Mouse (Mus musculus) ES-Bruce4 (cell line): ENCODE results near the gene Shq1.

ENCODE experiments used
- CTCF ChIP-seq: IDR thresholded peaks from one replicate; pipeline ENCODE4 v1.8.1; 2011; ENCODE audit warnings: low read depth, low read length
- EP300 ChIP-seq: IDR thresholded peaks from 2 replicates; pipeline ENCODE4 v1.6.1; 2011; ENCODE audit warnings: low read depth, low read length; ENCODE audit not compliant: insufficient read depth

DNA sequence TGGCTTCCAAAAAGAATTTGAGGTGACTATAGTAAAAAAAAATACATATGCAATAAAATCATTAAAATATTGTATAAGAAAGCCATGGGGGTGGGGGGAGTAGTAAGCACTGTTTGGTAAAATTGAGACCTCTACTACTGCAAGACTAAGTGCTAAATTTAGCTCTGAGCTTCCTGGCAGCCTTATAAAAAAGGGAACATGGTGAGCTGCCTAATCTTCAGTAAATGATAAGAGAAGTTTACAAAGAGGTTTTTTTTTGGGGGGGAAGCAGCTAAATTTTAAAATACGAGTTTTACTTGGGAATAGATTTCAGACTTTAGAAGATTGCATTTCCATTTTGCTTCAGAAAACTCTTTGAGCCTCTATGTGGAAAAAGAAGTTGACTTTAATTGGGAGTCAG, 37.3 kb upstream of the Shq1 start:
- TF ChIP-seq CTCF (no peak), EP300 (no peak)
